Mouse (Mus musculus): ENCODE results near the gene Grm4. TPM values are rescaled to one million over a fixed set of nuclear protein-coding genes. Genes with fewer than 3 reads are reported as not detected.

Grm4 gene
- total and polyA plus RNA-seq, 2 experiments from 2014 or later, result 10.1 to 34.3 TPM

- 79% methylated on average over 2 of the region's 2 CpGs for WGBS
- H3K4me2 ChIP-seq (ENCODE audit: low read depth, low read length), result no peak overlapping the region
- no peaks in the 10 kb centered on the region for H3K27me3 ChIP-seq (ENCODE audit: insufficient read depth, low read length)
- H3K27ac ChIP-seq, result no peak overlapping the region
- H3K4me1 ChIP-seq (ENCODE audit: insufficient read depth, low read length), result no peaks in the 10 kb centered on the region
- no peak overlapping the region for H3K9ac ChIP-seq (replicated peaks; ENCODE audit: low read length)
- no peak for TF ChIP-seq CTCF (IDR thresholded peaks at IDR 0.05; ENCODE audit: low read depth)
- no peaks in the 10 kb centered on the region for H3K9me3 ChIP-seq (ENCODE audit: low read length)
- no peak for ATAC-seq
- H3K4me3 ChIP-seq (ENCODE audit: low read length), result no peak overlapping the region
- no peak for DNase-seq (ENCODE audit: low spot score)
- H3K36me3 ChIP-seq (ENCODE audit: insufficient read depth, low read length), result no peaks in the 10 kb centered on the region
Measured at GRCm38 (mm10) chr17:27541261-27541660, 20.1 kb upstream of the Grm4 start.

GRCm38 (mm10) chr17:27534718-27535117 is 13.5 kb upstream of the Grm4 start:
- peak; percentile 58 for ATAC-seq
- no peak overlapping the region for H3K9ac ChIP-seq (replicated peaks; ENCODE audit: low read length)
- H3K27me3 ChIP-seq (ENCODE audit: insufficient read depth, low read length), result no peaks in the 10 kb centered on the region
- TF ChIP-seq CTCF (IDR thresholded peaks at IDR 0.05; ENCODE audit: low read depth), result peak; percentile 100
- no peak overlapping the region for H3K4me3 ChIP-seq (ENCODE audit: low read length)
- peak; percentile 93 for DNase-seq (ENCODE audit: low spot score)
- no peaks in the 10 kb centered on the region for H3K9me3 ChIP-seq (ENCODE audit: low read length)
- no peak overlapping the region for H3K27ac ChIP-seq
- H3K36me3 ChIP-seq (ENCODE audit: insufficient read depth, low read length), result no peaks in the 10 kb centered on the region
- no peaks in the 10 kb centered on the region for H3K4me1 ChIP-seq (ENCODE audit: insufficient read depth, low read length)
- WGBS, result 3% methylated on average over 10 of the region's 10 CpGs
- no peak overlapping the region; the same call in 1 of the 2 replicates for H3K4me2 ChIP-seq (ENCODE audit: low read depth, low read length)

- no peak overlapping the region for H3K4me2 ChIP-seq (ENCODE audit: low read depth, low read length)
- TF ChIP-seq CTCF (IDR thresholded peaks at IDR 0.05; ENCODE audit: low read depth), result peak; percentile 32
- 73% methylated on average over 3 of the region's 3 CpGs for WGBS
- no peak overlapping the region for H3K4me3 ChIP-seq (ENCODE audit: low read length)
- H3K9me3 ChIP-seq (ENCODE audit: low read length), result no peaks in the 10 kb centered on the region
- H3K4me1 ChIP-seq (ENCODE audit: insufficient read depth, low read length), result no peaks in the 10 kb centered on the region
- no peaks in the 10 kb centered on the region for H3K36me3 ChIP-seq (ENCODE audit: insufficient read depth, low read length)
- no peak overlapping the region for H3K27ac ChIP-seq
- no peaks in the 10 kb centered on the region for H3K27me3 ChIP-seq (ENCODE audit: insufficient read depth, low read length)
- no peak overlapping the region for H3K9ac ChIP-seq (replicated peaks; ENCODE audit: low read length)
- no peak for DNase-seq (ENCODE audit: low spot score)
- ATAC-seq, result no peak
Measured at GRCm38 (mm10) chr17:27533354-27533753, 12.2 kb upstream of the Grm4 start.

GRCm38 (mm10) chr17:27532095-27532494 is 10.9 kb upstream of the Grm4 start:
- no peak for TF ChIP-seq CTCF (IDR thresholded peaks at IDR 0.05; ENCODE audit: low read depth)
- 89% methylated on average over 8 of the region's 8 CpGs for WGBS
- no peaks in the 10 kb centered on the region for H3K36me3 ChIP-seq (ENCODE audit: insufficient read depth, low read length)
- no peaks in the 10 kb centered on the region; the same call in 1 of the 2 replicates for H3K4me1 ChIP-seq (ENCODE audit: insufficient read depth, low read length)
- no peak overlapping the region for H3K27ac ChIP-seq
- H3K9ac ChIP-seq (replicated peaks; ENCODE audit: low read length), result no peak overlapping the region
- no peak overlapping the region for H3K4me3 ChIP-seq (ENCODE audit: low read length)
- no peak for DNase-seq (ENCODE audit: low spot score)
- no peaks in the 10 kb centered on the region for H3K27me3 ChIP-seq (ENCODE audit: insufficient read depth, low read length)
- ATAC-seq, result no peak
- no peak overlapping the region for H3K4me2 ChIP-seq (ENCODE audit: low read depth, low read length)
- H3K9me3 ChIP-seq (ENCODE audit: low read length), result no peaks in the 10 kb centered on the region

- Histone ChIP-seq H3K9me3 (ENCODE audit: low read length) (no peaks in the 10 kb centered on the region), H3K27me3 (ENCODE audit: insufficient read depth, low read length) (no peaks in the 10 kb centered on the region), H3K4me2 (ENCODE audit: low read depth, low read length) (no peak overlapping the region), H3K4me3 (ENCODE audit: low read length) (no peak overlapping the region), H3K9ac (replicated peaks; ENCODE audit: low read length) (no peak overlapping the region), H3K4me1 (ENCODE audit: insufficient read depth, low read length) (no peaks in the 10 kb centered on the region; the same call in 1 of the 2 replicates), H3K36me3 (ENCODE audit: insufficient read depth, low read length) (no peaks in the 10 kb centered on the region), H3K27ac (no peak overlapping the region)
- ATAC-seq (no peak), DNase-seq (ENCODE audit: low spot score) (no peak)
- WGBS, result 75% methylated on average over 5 of the region's 5 CpGs
- TF ChIP-seq CTCF (IDR thresholded peaks at IDR 0.05; ENCODE audit: low read depth), result no peak
Measured at GRCm38 (mm10) chr17:27528767-27529166, 7.6 kb upstream of the Grm4 start.

- no peak for DNase-seq (ENCODE audit: low spot score)
- H3K27ac ChIP-seq, result no peak overlapping the region
Measured at GRCm38 (mm10) chr17:27528030-27528429, 6.8 kb upstream of the Grm4 start.

GRCm38 (mm10) chr17:27527188-27527587 is 6.0 kb upstream of the Grm4 start:
- Histone ChIP-seq H3K4me3 (ENCODE audit: low read length) (no peak overlapping the region), H3K4me1 (ENCODE audit: insufficient read depth, low read length) (no peaks in the 10 kb centered on the region; the same call in 1 of the 2 replicates)
- 71% methylated on average over 6 of the region's 6 CpGs for WGBS

More at GRCm38 (mm10) chr17:27528030-27528429, 6.8 kb upstream of the Grm4 start:
- Histone ChIP-seq H3K4me1 (ENCODE audit: insufficient read depth, low read length) (no peaks in the 10 kb centered on the region; the same call in 1 of the 2 replicates), H3K27me3 (ENCODE audit: insufficient read depth, low read length) (no peaks in the 10 kb centered on the region), H3K4me2 (ENCODE audit: low read depth, low read length) (no peak overlapping the region), H3K4me3 (ENCODE audit: low read length) (no peak overlapping the region), H3K36me3 (ENCODE audit: insufficient read depth, low read length) (no peaks in the 10 kb centered on the region), H3K9ac (replicated peaks; ENCODE audit: low read length) (no peak overlapping the region), H3K9me3 (ENCODE audit: low read length) (no peaks in the 10 kb centered on the region)
- TF ChIP-seq CTCF (IDR thresholded peaks at IDR 0.05; ENCODE audit: low read depth), result peak; percentile 35; the same call in 1 of the 2 replicates
- 0 out of 2 replicates have a peak, but pooled peaks have one; percentile 19 for ATAC-seq
- 50% methylated on average over 8 of the region's 8 CpGs for WGBS

More at GRCm38 (mm10) chr17:27527188-27527587, 6.0 kb upstream of the Grm4 start:
- Histone ChIP-seq H3K27me3 (ENCODE audit: insufficient read depth, low read length) (no peaks in the 10 kb centered on the region), H3K36me3 (ENCODE audit: insufficient read depth, low read length) (no peaks in the 10 kb centered on the region), H3K27ac (no peak overlapping the region), H3K4me2 (ENCODE audit: low read depth, low read length) (no peak overlapping the region), H3K9me3 (ENCODE audit: low read length) (no peaks in the 10 kb centered on the region), H3K9ac (replicated peaks; ENCODE audit: low read length) (no peak overlapping the region)
- DNase-seq (ENCODE audit: low spot score) (no peak), ATAC-seq (no peak)
- no peak for TF ChIP-seq CTCF (IDR thresholded peaks at IDR 0.05; ENCODE audit: low read depth)

Measured in hindbrain, postnatal 0 days (tissue).